Comparison of ENCODE assay signal across 19 mouse cellular contexts in genomic region chr5:149203796-149204375, GRCm38 (mm10). TPM values are rescaled to one million over a fixed set of nuclear protein-coding genes. Genes with fewer than 3 reads are reported as not detected.
DNase-seq lines count a peak whose midpoint lies in the region; ATAC-seq and TF ChIP-seq lines count a peak whose summit lies in the region.
"Had no signal": no experiment of that assay in that cellular context is flagged by ENCODE, and none has a peak within 500 bp of the region (broad histone marks: within the 10 kb centered on the region; RNA-seq: fewer than 3 reads in every experiment).

No protein-coding gene starts in this region.

- no peak for TF ChIP-seq CTCF in liver, postnatal 0 days (IDR thresholded peaks at IDR 0.05; ENCODE audit: low read depth)

- TF ChIP-seq EP300 in liver, postnatal 0 days (IDR thresholded peaks at IDR 0.05; ENCODE audit: low read depth) = no peak

- H3K4me3 ChIP-seq in liver, embryonic 11.5 days (ENCODE audit: low read depth, low read length) = no peak overlapping the region
- H3K4me3 ChIP-seq in liver, postnatal 0 days (ENCODE audit: low read depth, low read length) = no peak overlapping the region
- no peak overlapping the region for H3K4me3 ChIP-seq in hindbrain, embryonic 10.5 days
- H3K4me3 ChIP-seq: limb, embryonic 13.5 days; midbrain, embryonic 12.5 days had no signal

- H3K27me3 ChIP-seq in liver, embryonic 11.5 days (replicated peaks; ENCODE audit: control insufficient read depth, insufficient read depth, low read length) = no peaks in the 10 kb centered on the region
- H3K27me3 ChIP-seq in liver, postnatal 0 days (ENCODE audit: insufficient read depth, low read length) = no peaks in the 10 kb centered on the region
- no peaks in the 10 kb centered on the region for H3K27me3 ChIP-seq in hindbrain, embryonic 10.5 days (ENCODE audit: insufficient read depth, poor library complexity, severe bottlenecking)
- H3K27me3 ChIP-seq: limb, embryonic 13.5 days; midbrain, embryonic 12.5 days had no signal

- H3K9ac ChIP-seq in liver, embryonic 11.5 days (ENCODE audit: low read depth, low read length) = no peak overlapping the region
- no peak overlapping the region for H3K9ac ChIP-seq in liver, postnatal 0 days (replicated peaks)
- H3K9ac ChIP-seq: limb, embryonic 13.5 days; midbrain, embryonic 12.5 days had no signal

- H3K9me3 ChIP-seq in liver, embryonic 11.5 days (ENCODE audit: control insufficient read depth, low read length) = no peaks in the 10 kb centered on the region
- no peaks in the 10 kb centered on the region for H3K9me3 ChIP-seq in liver, postnatal 0 days (ENCODE audit: low read length)
- no peaks in the 10 kb centered on the region for H3K9me3 ChIP-seq in hindbrain, embryonic 10.5 days
- H3K9me3 ChIP-seq: limb, embryonic 13.5 days; midbrain, embryonic 12.5 days had no signal

- peak; percentile 84 for DNase-seq in heart, adult 11 months
- no peak for DNase-seq in heart, adult 9 months (ENCODE audit: low spot score in 2 of 2)
- DNase-seq in liver, embryonic 11.5 days (ENCODE audit: low spot score) = no peak
- DNase-seq in liver, postnatal 0 days = no peak
- DNase-seq in ES-CJ7 (ENCODE audit: low read depth, low spot score) = peak; percentile 51
- DNase-seq in Muller cell, postnatal 12 days (ENCODE audit: inconsistent ontology term) = no peak
- DNase-seq in hindbrain, embryonic 10.5 days (ENCODE audit: low spot score) = no peak
- DNase-seq: adrenal gland, postnatal 25 days; cerebellum, adult 8-10 months; gastrocnemius, postnatal 10 days; kidney, adult 18-20 months; layer of hippocampus, postnatal 36 days; thymus, postnatal 25 days had no signal

- 0 out of 2 replicates have a peak, but pooled peaks have one; percentile 57 for ATAC-seq in liver, embryonic 11.5 days (replicated peaks; ENCODE audit: low FRiP score)
- ATAC-seq in liver, postnatal 0 days = no peak
- ATAC-seq in megakaryocyte-erythroid progenitor cell, adult 5-6 weeks (replicated peaks; ENCODE audit: low FRiP score, low TSS enrichment, poor library complexity, severe bottlenecking) = peak; percentile 48; the same call in 1 of the 2 replicates
- ATAC-seq: forebrain, embryonic 14.5 days; hindbrain, embryonic 16.5 days; lung, postnatal 0 days had no signal

- no peak overlapping the region for H3K4me2 ChIP-seq in liver, embryonic 11.5 days
- no peak overlapping the region for H3K4me2 ChIP-seq in liver, postnatal 0 days (ENCODE audit: low read depth, low read length)
- H3K4me2 ChIP-seq: limb, embryonic 13.5 days; midbrain, embryonic 12.5 days had no signal

- H3K4me1 ChIP-seq in liver, embryonic 11.5 days (replicated peaks; ENCODE audit: control insufficient read depth, insufficient read depth, low read length) = no peaks in the 10 kb centered on the region
- peaks cover 5% of the 10 kb centered on the region; the same call in 1 of the 2 replicates for H3K4me1 ChIP-seq in liver, postnatal 0 days (ENCODE audit: insufficient read depth)
- H3K4me1 ChIP-seq in hindbrain, embryonic 10.5 days (replicated peaks) = peaks cover 20% of the 10 kb centered on the region

- H3K36me3 ChIP-seq in liver, embryonic 11.5 days (ENCODE audit: control insufficient read depth, insufficient read depth, low read length) = peaks cover 58% of the 10 kb centered on the region
- H3K36me3 ChIP-seq in liver, postnatal 0 days (replicated peaks; ENCODE audit: insufficient read depth, low read length) = peaks cover 70% of the 10 kb centered on the region
- peaks cover 83% of the 10 kb centered on the region for H3K36me3 ChIP-seq in hindbrain, embryonic 10.5 days

- whole genome bisulfite sequencing in liver, embryonic 11.5 days = 82% methylated on average over 4 of the region's 4 CpGs
- WGBS in liver, postnatal 0 days (ENCODE audit: insufficient replicate concordance) = 62% methylated on average over 4 of the region's 4 CpGs
- 86% methylated on average over 4 of the region's 4 CpGs for WGBS in hindbrain, embryonic 10.5 days

- no peak overlapping the region for H3K27ac ChIP-seq in liver, embryonic 11.5 days (ENCODE audit: low read depth, low read length)
- no peak overlapping the region for H3K27ac ChIP-seq in liver, postnatal 0 days (ENCODE audit: low read depth)
- H3K27ac ChIP-seq in hindbrain, embryonic 10.5 days = no peak overlapping the region
- H3K27ac ChIP-seq: limb, embryonic 13.5 days; midbrain, embryonic 12.5 days had no signal

RNA-seq across cellular contexts. Expression of gene Hmgb1, which starts 19.6 kb away (rescaled TPM):
- 1,278 and 1,318 TPM in 2 replicates for polyA plus RNA-seq in liver, embryonic 11.5 days (2014; fragmentation: Nextera tagmentation; extraction: Ambion mirVana)
- polyA plus RNA-seq in liver, postnatal 0 days (2015; fragmentation: Nextera tagmentation; extraction: Ambion mirVana) = 421 and 439 TPM in 2 replicates
- 800 and 835 TPM in 2 replicates for total RNA-seq in megakaryocyte-erythroid progenitor cell, adult 5-6 weeks (2014; fragmentation: Nextera tagmentation)
- total RNA-seq in megakaryocyte-erythroid progenitor cell, adult 5-6 weeks (2017) = 1,093 and 1,199 TPM in 2 replicates
- polyA plus RNA-seq in hindbrain, embryonic 10.5 days (2016; fragmentation: Nextera tagmentation; extraction: Ambion mirVana) = 1,115 and 1,359 TPM in 2 replicates

RNA-seq across cellular contexts. Expression of gene Uspl1, which starts 19.7 kb away (rescaled TPM):
- 53.2 and 62.3 TPM in 2 replicates for polyA plus RNA-seq in liver, embryonic 11.5 days (2014; fragmentation: Nextera tagmentation; extraction: Ambion mirVana)
- polyA plus RNA-seq in liver, postnatal 0 days (2015; fragmentation: Nextera tagmentation; extraction: Ambion mirVana) = 11.7 and 12.4 TPM in 2 replicates
- total RNA-seq in megakaryocyte-erythroid progenitor cell, adult 5-6 weeks (2014; fragmentation: Nextera tagmentation) = 62.8 and 64.3 TPM in 2 replicates
- total RNA-seq in megakaryocyte-erythroid progenitor cell, adult 5-6 weeks (2017) = 56.6 and 66.9 TPM in 2 replicates
- polyA plus RNA-seq in hindbrain, embryonic 10.5 days (2016; fragmentation: Nextera tagmentation; extraction: Ambion mirVana) = 61.6 and 64.7 TPM in 2 replicates

Comparison
In these comparisons a context has a peak if more than half of its experiments do, and no peak if none do; other contexts are left out.
1. DNase-seq: peak in heart, adult 11 months (single experiment) and ES-CJ7 (single experiment); none in heart, adult 9 months (0 of 2), liver, embryonic 11.5 days (single experiment), liver, postnatal 0 days (single experiment), Muller cell, postnatal 12 days (single experiment) and hindbrain, embryonic 10.5 days (single experiment).